Mouse (Mus musculus): Measurements from ENCODE around the gene Selenoo.

DNA sequence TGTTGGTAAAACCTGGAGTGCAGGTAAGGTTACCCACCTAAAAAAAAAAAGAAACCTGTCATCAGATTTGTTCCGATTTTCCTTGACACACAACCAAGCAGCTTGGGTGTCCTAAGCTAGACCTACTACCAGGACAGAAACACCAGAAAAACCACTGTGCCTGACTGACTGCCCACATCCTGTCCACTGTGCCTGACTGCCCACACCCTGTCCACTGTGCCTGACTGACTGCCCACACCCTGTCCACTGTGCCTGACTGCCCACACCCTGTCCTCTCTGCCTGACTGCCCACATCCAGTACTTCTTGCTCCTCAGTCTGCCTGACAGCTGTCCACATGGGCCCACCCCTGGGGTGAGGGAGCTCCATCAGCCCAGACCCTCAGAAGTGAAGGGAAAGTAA is 18.1 kb downstream of the Selenoo start:
- TF ChIP-seq CTCF (IDR thresholded peaks at IDR 0.05; ENCODE audit: extremely low read depth, insufficient read depth, low read length) (no peak), POLR2A (IDR thresholded peaks at IDR 0.05; ENCODE audit: extremely low read depth, insufficient read depth, low read length) (no peak)
